Mouse (Mus musculus): ENCODE measurements at regions not wholly inside any gene's neighbourhood (a gene's known extent, or its start where the extent isn't known, plus 50 kb on each side); places are given as distances from the start of the nearest gene placed in this dataset.

- in situ Hi-C loops (cut with MboI): no loop called here
These were observed 196.3 kb upstream of the Ank start for GRCm38 (mm10) chr15:27270203-27270602.

GRCm38 (mm10) chr15:27282279-27282678 lies 184.2 kb upstream of the Ank start:
- in situ Hi-C loops (cut with MboI): no loop called here

GRCm38 (mm10) chr15:27303856-27304255 lies 162.6 kb upstream of the Ank start:
- in situ Hi-C loops (cut with MboI): loop anchor here (25.0 kb wide), 1 partner anchor 558 kb away; no protein-coding TSS in a partner anchor

- in situ Hi-C loops (cut with MboI): loop anchor here (25.0 kb wide), 1 partner anchor 558 kb away; no protein-coding TSS in a partner anchor
These were observed 162.2 kb upstream of the Ank start for GRCm38 (mm10) chr15:27304256-27304655.

- in situ Hi-C loops (cut with MboI): loop anchor here (25.0 kb wide), 1 partner anchor 557 kb away; no protein-coding TSS in a partner anchor
These were observed 161.4 kb upstream of the Ank start for GRCm38 (mm10) chr15:27305035-27305434.

GRCm38 (mm10) chr15:27308639-27309038 lies 157.8 kb upstream of the Ank start:
- in situ Hi-C loops (cut with MboI): loop anchor here (25.0 kb wide), 1 partner anchor 554 kb away; no protein-coding TSS in a partner anchor

- in situ Hi-C loops (cut with MboI): loop anchor here (25.0 kb wide), 1 partner anchor 546 kb away; no protein-coding TSS in a partner anchor
These were observed 150.3 kb upstream of the Ank start for GRCm38 (mm10) chr15:27315964-27316745.

GRCm38 (mm10) chr15:27316746-27317129 lies 149.7 kb upstream of the Ank start:
- in situ Hi-C loops (cut with MboI): loop anchor here (25.0 kb wide), 1 partner anchor 546 kb away; no protein-coding TSS in a partner anchor

GRCm38 (mm10) chr15:27321915-27322665 lies 144.4 kb upstream of the Ank start:
- in situ Hi-C loops (cut with MboI): loop anchor here (10.0 to 25.0 kb wide), 2 partner anchors 323 to 540 kb away; no protein-coding TSS in a partner anchor

- in situ Hi-C loops (cut with MboI): loop anchor here (10.0 kb wide), 1 partner anchor 319 kb away; no protein-coding TSS in a partner anchor
These were observed 140.5 kb upstream of the Ank start for GRCm38 (mm10) chr15:27325847-27326548.

- in situ Hi-C loops (cut with MboI): loop anchor here (10.0 kb wide), 1 partner anchor 318 kb away; no protein-coding TSS in a partner anchor
These were observed 140.0 kb upstream of the Ank start for GRCm38 (mm10) chr15:27326549-27326876.

- in situ Hi-C loops (cut with MboI): loop anchor here (10.0 kb wide), 1 partner anchor 317 kb away; no protein-coding TSS in a partner anchor
These were observed 138.7 kb upstream of the Ank start for GRCm38 (mm10) chr15:27327744-27328143.

- in situ Hi-C loops (cut with MboI): loop anchor here (10.0 kb wide), 1 partner anchor 316 kb away; no protein-coding TSS in a partner anchor
These were observed 138.0 kb upstream of the Ank start for GRCm38 (mm10) chr15:27328441-27328840.

- in situ Hi-C loops (cut with MboI): no loop called here
These were observed 126.4 kb upstream of the Ank start for GRCm38 (mm10) chr15:27340070-27340469.

GRCm38 (mm10) chr15:27341518-27341976 lies 124.9 kb upstream of the Ank start:
- in situ Hi-C loops (cut with MboI): no loop called here

- in situ Hi-C loops (cut with MboI): no loop called here
These were observed 108.0 kb upstream of the Ank start for GRCm38 (mm10) chr15:27358441-27358840.

GRCm38 (mm10) chr15:27359271-27359670 lies 107.2 kb upstream of the Ank start:
- in situ Hi-C loops (cut with MboI): no loop called here

- in situ Hi-C loops (cut with MboI): no loop called here
These were observed 92.0 kb upstream of the Ank start for GRCm38 (mm10) chr15:27374517-27374916.

GRCm38 (mm10) chr15:27378601-27379094 lies 87.8 kb upstream of the Ank start:
- in situ Hi-C loops (cut with MboI): no loop called here

GRCm38 (mm10) chr15:27380436-27380945 lies 86.0 kb upstream of the Ank start:
- in situ Hi-C loops (cut with MboI): no loop called here

GRCm38 (mm10) chr15:27381565-27381964 lies 84.9 kb upstream of the Ank start:
- in situ Hi-C loops (cut with MboI): no loop called here
